Mouse (Mus musculus): ENCODE measurements around the gene Kif1b.

Gene Kif1b

GRCm38 (mm10) chr4:149314275-149314837, 6.9 kb upstream of the Kif1b start:
- DNase-seq (ENCODE audit: low spot score), result no peak

- DNase-seq (ENCODE audit: low spot score), result no peak
These were observed 6.2 kb upstream of the Kif1b start for GRCm38 (mm10) chr4:149313558-149314253.

- no peak for DNase-seq (ENCODE audit: low spot score)
These were observed 4.5 kb upstream of the Kif1b start for GRCm38 (mm10) chr4:149311996-149312395.

- no peak for DNase-seq (ENCODE audit: low spot score)
These were observed 963 bp upstream of the Kif1b start for GRCm38 (mm10) chr4:149308491-149308820.

GRCm38 (mm10) chr4:149306712-149307595, 539 bp downstream of the Kif1b start:
- peak; percentile 66 for DNase-seq (ENCODE audit: low spot score)

- no peak for DNase-seq (ENCODE audit: low spot score)
These were observed 1.5 kb downstream of the Kif1b start for GRCm38 (mm10) chr4:149305761-149306711.

- DNase-seq (ENCODE audit: low spot score), result no peak
These were observed 3.0 kb downstream of the Kif1b start for GRCm38 (mm10) chr4:149304466-149304865.

GRCm38 (mm10) chr4:149303502-149303901, 4.0 kb downstream of the Kif1b start:
- DNase-seq (ENCODE audit: low spot score), result no peak

GRCm38 (mm10) chr4:149302751-149303150, 4.7 kb downstream of the Kif1b start:
- DNase-seq (ENCODE audit: low spot score), result no peak

- DNase-seq (ENCODE audit: low spot score), result no peak
These were observed 5.4 kb downstream of the Kif1b start for GRCm38 (mm10) chr4:149302136-149302535.

GRCm38 (mm10) chr4:149296501-149296900, 11.0 kb downstream of the Kif1b start:
- no peak for DNase-seq (ENCODE audit: low spot score)

- no peak for DNase-seq (ENCODE audit: low spot score)
These were observed 14.5 kb downstream of the Kif1b start for GRCm38 (mm10) chr4:149292984-149293383.

GRCm38 (mm10) chr4:149291061-149291460, 16.4 kb downstream of the Kif1b start:
- DNase-seq (ENCODE audit: low spot score), result no peak

- DNase-seq (ENCODE audit: low spot score), result no peak
These were observed 17.2 kb downstream of the Kif1b start for GRCm38 (mm10) chr4:149290157-149290750.

GRCm38 (mm10) chr4:149286287-149287137, 21.0 kb downstream of the Kif1b start:
- DNase-seq (ENCODE audit: low spot score), result no peak

- no peak for DNase-seq (ENCODE audit: low spot score)
These were observed 21.8 kb downstream of the Kif1b start for GRCm38 (mm10) chr4:149285691-149286090.

- DNase-seq (ENCODE audit: low spot score), result no peak
These were observed 24.5 kb downstream of the Kif1b start for GRCm38 (mm10) chr4:149283018-149283417.

- DNase-seq (ENCODE audit: low spot score), result no peak
These were observed 25.3 kb downstream of the Kif1b start for GRCm38 (mm10) chr4:149282025-149282738.

- no peak for DNase-seq (ENCODE audit: low spot score)
These were observed 29.9 kb downstream of the Kif1b start for GRCm38 (mm10) chr4:149277571-149277970.

- DNase-seq (ENCODE audit: low spot score), result no peak
These were observed 34.4 kb downstream of the Kif1b start for GRCm38 (mm10) chr4:149273128-149273527.
